Comparison of ENCODE assay signal across 10 mouse cellular contexts in genomic region chr1:46894281-46894842, GRCm38 (mm10). TPM values are rescaled to one million over a fixed set of nuclear protein-coding genes. Genes with fewer than 3 reads are reported as not detected.
DNase-seq lines count a peak whose midpoint lies in the region; ATAC-seq and TF ChIP-seq lines count a peak whose summit lies in the region.
"Had no signal": no experiment of that assay in that cellular context is flagged by ENCODE, and none has a peak within 500 bp of the region (broad histone marks: within the 10 kb centered on the region; RNA-seq: fewer than 3 reads in every experiment).

No protein-coding gene starts in this region.

- no peak overlapping the region for H3K4me2 ChIP-seq in kidney, embryonic 14.5 days (replicated peaks; ENCODE audit: low read depth, low read length)
- H3K4me2 ChIP-seq in forebrain, postnatal 0 days (ENCODE audit: low read depth): no peak overlapping the region

- H3K4me3 ChIP-seq in kidney, embryonic 14.5 days (ENCODE audit: low read length): no peak overlapping the region
- H3K4me3 ChIP-seq in G1E (ENCODE audit: low read depth, low read length): no peak overlapping the region
- no peak overlapping the region for H3K4me3 ChIP-seq in limb, embryonic 10.5 days
- peak overlapping the region; percentile 31; the same call in 1 of the 2 replicates for H3K4me3 ChIP-seq in thymus, adult 2 months (ENCODE audit: control insufficient read depth, insufficient read depth, low read length)
- no peak overlapping the region for H3K4me3 ChIP-seq in left cerebral cortex, adult 2 months
- H3K4me3 ChIP-seq in forebrain, postnatal 0 days (ENCODE audit: low read depth, low read length): no peak overlapping the region

- no peaks in the 10 kb centered on the region for H3K36me3 ChIP-seq in kidney, embryonic 14.5 days (ENCODE audit: control insufficient read depth, insufficient read depth, low read length)
- no peaks in the 10 kb centered on the region for H3K36me3 ChIP-seq in G1E (replicated peaks)
- no peaks in the 10 kb centered on the region for H3K36me3 ChIP-seq in limb, embryonic 10.5 days
- H3K36me3 ChIP-seq in thymus, adult 2 months (ENCODE audit: control insufficient read depth, insufficient read depth, low read length): no peaks in the 10 kb centered on the region
- no peaks in the 10 kb centered on the region for H3K36me3 ChIP-seq in forebrain, postnatal 0 days (ENCODE audit: insufficient read depth)

- 10% methylated on average over 7 of the region's 7 CpGs for WGBS in kidney, embryonic 14.5 days
- 15% methylated on average over 7 of the region's 7 CpGs for WGBS in limb, embryonic 10.5 days
- WGBS in thymus, adult 2 months: 15% methylated on average over 7 of the region's 7 CpGs
- WGBS in forebrain, postnatal 0 days: 41% methylated on average over 7 of the region's 7 CpGs

- no peak for DNase-seq in kidney, postnatal 36 days
- DNase-seq in G1E (ENCODE audit: low spot score): no peak
- DNase-seq in limb, embryonic 10.5 days (ENCODE audit: low spot score): no peak
- DNase-seq in thymus, adult 2 months: peak; percentile 37
- DNase-seq in left cerebral cortex, adult 2 months (ENCODE audit: extremely low spot score in 1 of 2, low spot score in 2 of 2): no peak
- no peak for DNase-seq in forebrain, postnatal 0 days
- no peak for DNase-seq in kidney, adult 18-20 months
- DNase-seq: cerebellum, adult 18-20 months had no signal

- no peak for TF ChIP-seq POLR2A in thymus, adult 2 months (IDR thresholded peaks at IDR 0.05; ENCODE audit: control insufficient read depth, extremely low read depth, insufficient read depth, low read length, poor library complexity)

- no peaks in the 10 kb centered on the region for H3K27me3 ChIP-seq in kidney, embryonic 14.5 days (ENCODE audit: control insufficient read depth, insufficient read depth, low read length)
- H3K27me3 ChIP-seq in G1E (ENCODE audit: insufficient read depth, low read length): no peaks in the 10 kb centered on the region
- H3K27me3 ChIP-seq in limb, embryonic 10.5 days (ENCODE audit: low read depth, poor library complexity, severe bottlenecking): no peaks in the 10 kb centered on the region
- no peaks in the 10 kb centered on the region for H3K27me3 ChIP-seq in thymus, adult 2 months (ENCODE audit: control insufficient read depth, insufficient read depth, low read length)
- no peaks in the 10 kb centered on the region for H3K27me3 ChIP-seq in forebrain, postnatal 0 days (ENCODE audit: insufficient read depth, low read length)
- H3K27me3 ChIP-seq: Patski had no signal

- H3K4me1 ChIP-seq in kidney, embryonic 14.5 days (ENCODE audit: control insufficient read depth, insufficient read depth, low read length): no peaks in the 10 kb centered on the region
- H3K4me1 ChIP-seq in G1E (ENCODE audit: insufficient read depth, low read depth, low read length): peaks cover 3% of the 10 kb centered on the region; the same call in 1 of the 2 replicates
- peaks cover 11% of the 10 kb centered on the region for H3K4me1 ChIP-seq in limb, embryonic 10.5 days
- H3K4me1 ChIP-seq in thymus, adult 2 months (replicated peaks; ENCODE audit: control insufficient read depth, insufficient read depth, low read length): peaks cover 9% of the 10 kb centered on the region
- no peaks in the 10 kb centered on the region for H3K4me1 ChIP-seq in forebrain, postnatal 0 days (ENCODE audit: insufficient read depth)

- TF ChIP-seq CTCF in G1E (IDR thresholded peaks at IDR 0.05; ENCODE audit: low read depth, low read length): no peak
- no peak for TF ChIP-seq CTCF in thymus, adult 2 months (IDR thresholded peaks at IDR 0.05; ENCODE audit: borderline replicate concordance, control insufficient read depth, extremely low read depth, insufficient read depth, low read length, poor library complexity)
- no peak for TF ChIP-seq CTCF in left cerebral cortex, adult 2 months (IDR thresholded peaks at IDR 0.05)
- TF ChIP-seq CTCF in forebrain, postnatal 0 days (IDR thresholded peaks at IDR 0.05; ENCODE audit: low read depth): no peak

- intact Hi-C loops in left cerebral cortex, adult 2 months (cut with DNase I): no loop called here

- 0 out of 2 replicates have a peak, but pooled peaks have one; percentile 16 for ATAC-seq in kidney, embryonic 14.5 days (ENCODE audit: low FRiP score, low TSS enrichment)
- ATAC-seq in G1E (ENCODE audit: extremely low read depth, insufficient number of reproducible peaks, low FRiP score, poor library complexity, severe bottlenecking): peak; percentile 61
- ATAC-seq in forebrain, postnatal 0 days: no peak
- ATAC-seq: Patski had no signal

- H3K27ac ChIP-seq in kidney, embryonic 14.5 days (ENCODE audit: low read depth, low read length): no peak overlapping the region
- H3K27ac ChIP-seq in limb, embryonic 10.5 days: peak overlapping the region; percentile 74
- H3K27ac ChIP-seq in thymus, adult 2 months (ENCODE audit: control insufficient read depth, insufficient read depth, low read length): peak overlapping the region; percentile 96
- H3K27ac ChIP-seq in left cerebral cortex, adult 2 months: no peak overlapping the region
- no peak overlapping the region for H3K27ac ChIP-seq in forebrain, postnatal 0 days (ENCODE audit: low read depth, low read length)

- H3K9ac ChIP-seq in kidney, embryonic 14.5 days (ENCODE audit: low read depth, low read length): no peak overlapping the region
- H3K9ac ChIP-seq in forebrain, postnatal 0 days: no peak overlapping the region

- H3K9me3 ChIP-seq in kidney, embryonic 14.5 days (ENCODE audit: control insufficient read depth, low read length): no peaks in the 10 kb centered on the region
- H3K9me3 ChIP-seq in G1E (replicated peaks): no peaks in the 10 kb centered on the region
- no peaks in the 10 kb centered on the region for H3K9me3 ChIP-seq in limb, embryonic 10.5 days (replicated peaks)
- H3K9me3 ChIP-seq in forebrain, postnatal 0 days (ENCODE audit: low read length): no peaks in the 10 kb centered on the region

RNA-seq across cellular contexts. Expression of gene Slc39a10, which starts 1.7 kb away (rescaled TPM):
- polyA plus RNA-seq in kidney, embryonic 14.5 days (2014; fragmentation: Nextera tagmentation; extraction: Ambion mirVana): 47.5 and 66.8 TPM in 2 replicates
- 76.0 and 84.7 TPM in 2 replicates for total RNA-seq in G1E (2014; fragmentation: Nextera tagmentation)
- total RNA-seq in G1E (2017): 27.1 and 30.8 TPM in 2 replicates
- polyA plus RNA-seq in G1E (2012): 1.7 and 2.8 TPM in 2 replicates
- 60.6 and 64.1 TPM in 2 replicates for polyA plus RNA-seq in limb, embryonic 10.5 days (2016; fragmentation: Nextera tagmentation; extraction: Ambion mirVana)
- polyA plus RNA-seq in thymus, adult 2 months (2012; rRNA removed): 9.1 and 10.1 TPM in 2 replicates
- total RNA-seq in left cerebral cortex, adult 2 months (2021): 100 to 1,000 TPM; 199 to 232 TPM
- total RNA-seq in forebrain, postnatal 0 days (2014; rRNA removed): 70.0 and 79.9 TPM in 2 replicates
- 36.3 and 48.3 TPM in 2 replicates for polyA plus RNA-seq in forebrain, postnatal 0 days (2015; fragmentation: Nextera tagmentation; extraction: Ambion mirVana)

Comparison
In these comparisons a context has a peak if more than half of its experiments do, and no peak if none do; other contexts are left out.
1. H3K27ac ChIP-seq: peak in limb, embryonic 10.5 days (single experiment) and thymus, adult 2 months (single experiment); none in kidney, embryonic 14.5 days (single experiment), left cerebral cortex, adult 2 months (single experiment) and forebrain, postnatal 0 days (single experiment).